Mouse (Mus musculus) hindbrain, embryonic 13.5 days (tissue): ENCODE measurements around the gene Riok2. TPM values are rescaled to one million over a fixed set of nuclear protein-coding genes. Genes with fewer than 3 reads are reported as not detected.

Source experiments
- ATAC-seq: fragments of 200-750 bp; cut with Nextera tagmentation; 2 replicates; pipeline ENCODE4 v1.8.0; 2017; ENCODE audit warnings: moderate TSS enrichment; ENCODE audit not compliant: low FRiP score
- H3K27ac ChIP-seq: fragments of 300-500 bp; sonication (generic); 2 replicates; pipeline ENCODE4 v1.5.1; 2015; ENCODE audit warnings: inconsistent platforms, mild to moderate bottlenecking, moderate library complexity
- H3K27me3 ChIP-seq: fragments of 300-500 bp; sonication (generic); 2 replicates; pipeline ENCODE4 v1.6.1; 2015; ENCODE audit warnings: mild to moderate bottlenecking, inconsistent platforms
- H3K36me3 ChIP-seq: fragments of 300-500 bp; sonication (generic); 2 replicates; pipeline ENCODE4 v1.6.1; 2015; ENCODE audit warnings: mild to moderate bottlenecking, inconsistent platforms
- H3K4me1 ChIP-seq: fragments of 300-500 bp; sonication (generic); replicated peaks from 2 replicates; pipeline ENCODE4 v1.6.1; 2015; ENCODE audit warnings: inconsistent platforms
- H3K4me2 ChIP-seq: fragments of 300-500 bp; sonication (generic); 2 replicates; pipeline ENCODE4 v1.6.1; 2015; ENCODE audit warnings: inconsistent platforms, mild to moderate bottlenecking, moderate library complexity
- H3K4me3 ChIP-seq: fragments of 300-500 bp; sonication (generic); 2 replicates; pipeline ENCODE4 v1.5.1; 2015; ENCODE audit warnings: mild to moderate bottlenecking, inconsistent platforms
- H3K9ac ChIP-seq: fragments of 300-500 bp; sonication (generic); 2 replicates; pipeline ENCODE4 v1.6.1; 2015; ENCODE audit warnings: mild to moderate bottlenecking, inconsistent platforms
- H3K9me3 ChIP-seq: fragments of 300-500 bp; sonication (generic); 2 replicates; pipeline ENCODE4 v1.6.1; 2016; ENCODE audit warnings: inconsistent platforms
- WGBS: fragments of 180-500 bp; shearing (Covaris S2); methylation state at CpG from one replicate; pipeline ENCODE4 v1.1.7; 2015; 5-methylcytosine and 5-hydroxymethylcytosine counted together
- polyA plus RNA-seq: library from polyadenylated mRNA; unstranded; fragments of >200 nt; fragmentation: Nextera tagmentation; extraction: Ambion mirVana; gene quantifications from 2 replicates; pipeline ENCODE4 v1.2.1, GENCODE M21; 2015

Gene Riok2
- polyA plus RNA-seq, 1 experiment from 2014 or later, result 24.5 TPM

- Histone ChIP-seq H3K9me3 (no peaks in the 10 kb centered on the region), H3K27ac (no peak overlapping the region), H3K27me3 (no peaks in the 10 kb centered on the region), H3K4me1 (no peaks in the 10 kb centered on the region), H3K36me3 (peaks cover 28% of the 10 kb centered on the region), H3K4me3 (no peak overlapping the region), H3K4me2 (no peak overlapping the region), H3K9ac (no peak overlapping the region)
- no peak for ATAC-seq
- 87% methylated on average over 6 of the region's 6 CpGs for WGBS
These were observed 19.2 kb downstream of the Riok2 start for GRCm38 (mm10) chr17:17393300-17393699.

GRCm38 (mm10) chr17:17394336-17394735 lies 20.2 kb downstream of the Riok2 start:
- ATAC-seq, result peak; percentile 59; the same call in 1 of the 2 replicates
- H3K4me3 ChIP-seq, result no peak overlapping the region
- H3K4me1 ChIP-seq, result no peaks in the 10 kb centered on the region
- H3K36me3 ChIP-seq, result peaks cover 20% of the 10 kb centered on the region
- 35% methylated on average over 4 of the region's 4 CpGs for WGBS
- H3K9ac ChIP-seq, result no peak overlapping the region
- H3K9me3 ChIP-seq, result no peaks in the 10 kb centered on the region
- no peaks in the 10 kb centered on the region for H3K27me3 ChIP-seq
- no peak overlapping the region for H3K27ac ChIP-seq
- no peak overlapping the region for H3K4me2 ChIP-seq

GRCm38 (mm10) chr17:17396869-17397268 lies 22.8 kb downstream of the Riok2 start:
- no peaks in the 10 kb centered on the region for H3K4me1 ChIP-seq
- H3K27ac ChIP-seq, result no peak overlapping the region
- H3K4me2 ChIP-seq, result no peak overlapping the region
- H3K9me3 ChIP-seq, result no peaks in the 10 kb centered on the region
- H3K36me3 ChIP-seq, result peaks cover 6% of the 10 kb centered on the region
- no peak for ATAC-seq
- WGBS, result 8% methylated on average over 1 of the region's 1 CpGs
- H3K4me3 ChIP-seq, result no peak overlapping the region
- no peak overlapping the region for H3K9ac ChIP-seq
- H3K27me3 ChIP-seq, result no peaks in the 10 kb centered on the region

- H3K9me3 ChIP-seq, result no peaks in the 10 kb centered on the region
- WGBS, result 82% methylated on average over 2 of the region's 2 CpGs
- ATAC-seq, result no peak
These were observed 24.6 kb downstream of the Riok2 start for GRCm38 (mm10) chr17:17398664-17399063.

GRCm38 (mm10) chr17:17402222-17403004 lies 28.3 kb downstream of the Riok2 start, which contains the start of gene Lix1:
TSS of gene Lix1 (plus strand) at chr17:17402672.
- ATAC-seq, result peak; percentile 97
- Histone ChIP-seq H3K4me2 (peak within 1 kb of the TSS; percentile 45), H3K36me3 (no peaks in the 10 kb centered on the region; the same call in 1 of the 2 replicates), H3K4me1 (peaks cover 12% of the 10 kb centered on the region), H3K9ac (peak within 1 kb of the TSS; percentile 55; the same call in 1 of the 2 replicates), H3K4me3 (peak within 1 kb of the TSS; percentile 24), H3K9me3 (no peaks in the 10 kb centered on the region), H3K27ac (peak within 1 kb of the TSS; percentile 55), H3K27me3 (no peaks in the 10 kb centered on the region)
- 28% methylated on average over 6 of the region's 6 CpGs for WGBS

More at GRCm38 (mm10) chr17:17398664-17399063, 24.6 kb downstream of the Riok2 start:
- Histone ChIP-seq H3K4me3 (no peak overlapping the region), H3K27me3 (no peaks in the 10 kb centered on the region), H3K9ac (no peak overlapping the region), H3K4me2 (no peak overlapping the region), H3K36me3 (0 out of 2 replicates have a peak, but pooled peaks cover 2% of the 10 kb centered on the region), H3K27ac (no peak overlapping the region), H3K4me1 (peaks cover 7% of the 10 kb centered on the region)

- peak overlapping the region; percentile 45 for H3K4me2 ChIP-seq
- H3K27me3 ChIP-seq, result no peaks in the 10 kb centered on the region
- H3K36me3 ChIP-seq, result no peaks in the 10 kb centered on the region; the same call in 1 of the 2 replicates
- H3K4me1 ChIP-seq, result peaks cover 12% of the 10 kb centered on the region
- WGBS, result 37% methylated on average over 5 of the region's 5 CpGs
- H3K4me3 ChIP-seq, result peak overlapping the region; percentile 24
- 0 out of 2 replicates have a peak, but pooled peaks have one; percentile 24 for ATAC-seq
- H3K9me3 ChIP-seq, result no peaks in the 10 kb centered on the region
- peak overlapping the region; percentile 55; the same call in 1 of the 2 replicates for H3K27ac ChIP-seq
- H3K9ac ChIP-seq, result no peak overlapping the region
These were observed 28.9 kb downstream of the Riok2 start for GRCm38 (mm10) chr17:17403038-17403437.

- no peaks in the 10 kb centered on the region; the same call in 1 of the 2 replicates for H3K36me3 ChIP-seq
- H3K9ac ChIP-seq, result no peak overlapping the region
- peak overlapping the region; percentile 17; the same call in 1 of the 2 replicates for H3K4me2 ChIP-seq
- H3K27me3 ChIP-seq, result no peaks in the 10 kb centered on the region
- no peak for ATAC-seq
- H3K4me1 ChIP-seq, result peaks cover 12% of the 10 kb centered on the region
- H3K4me3 ChIP-seq, result 0 out of 2 replicates have a peak overlapping the region, but pooled peaks have one; percentile 6
- no peak overlapping the region for H3K27ac ChIP-seq
- 43% methylated on average over 3 of the region's 3 CpGs for WGBS
- H3K9me3 ChIP-seq, result no peaks in the 10 kb centered on the region
These were observed 29.5 kb downstream of the Riok2 start for GRCm38 (mm10) chr17:17403578-17404112.

- H3K4me3 ChIP-seq, result no peak overlapping the region
- no peaks in the 10 kb centered on the region for H3K9me3 ChIP-seq
- 41% methylated on average over 8 of the region's 8 CpGs for WGBS
- peaks cover 17% of the 10 kb centered on the region for H3K4me1 ChIP-seq
- H3K27me3 ChIP-seq, result no peaks in the 10 kb centered on the region
- H3K9ac ChIP-seq, result no peak overlapping the region
- H3K27ac ChIP-seq, result no peak overlapping the region
- H3K4me2 ChIP-seq, result no peak overlapping the region
- ATAC-seq, result no peak
- no peaks in the 10 kb centered on the region; the same call in 1 of the 2 replicates for H3K36me3 ChIP-seq
These were observed 30.9 kb downstream of the Riok2 start for GRCm38 (mm10) chr17:17404811-17405544.

GRCm38 (mm10) chr17:17405606-17406005 lies 31.5 kb downstream of the Riok2 start:
- Histone ChIP-seq H3K27me3 (no peaks in the 10 kb centered on the region), H3K36me3 (no peaks in the 10 kb centered on the region; the same call in 1 of the 2 replicates), H3K27ac (no peak overlapping the region), H3K4me3 (no peak overlapping the region), H3K4me1 (peaks cover 17% of the 10 kb centered on the region), H3K9me3 (no peaks in the 10 kb centered on the region), H3K9ac (no peak overlapping the region), H3K4me2 (no peak overlapping the region)
- WGBS, result 58% methylated on average over 1 of the region's 1 CpGs
- no peak for ATAC-seq

GRCm38 (mm10) chr17:17408137-17408536 lies 34.0 kb downstream of the Riok2 start:
- Histone ChIP-seq H3K4me1 (peaks cover 9% of the 10 kb centered on the region), H3K9me3 (no peaks in the 10 kb centered on the region), H3K27ac (no peak overlapping the region), H3K9ac (no peak overlapping the region), H3K4me3 (no peak overlapping the region), H3K4me2 (no peak overlapping the region), H3K27me3 (no peaks in the 10 kb centered on the region), H3K36me3 (no peaks in the 10 kb centered on the region; the same call in 1 of the 2 replicates)
- 27% methylated on average over 6 of the region's 6 CpGs for WGBS
- ATAC-seq, result no peak

GRCm38 (mm10) chr17:17408720-17409478 lies 34.8 kb downstream of the Riok2 start:
- H3K27me3 ChIP-seq, result no peaks in the 10 kb centered on the region
- peak; percentile 66; the same call in 1 of the 2 replicates for ATAC-seq
- 41% methylated on average over 6 of the region's 6 CpGs for WGBS
- no peak overlapping the region for H3K9ac ChIP-seq
- H3K4me1 ChIP-seq, result peaks cover 9% of the 10 kb centered on the region
- no peak overlapping the region for H3K4me3 ChIP-seq
- no peaks in the 10 kb centered on the region for H3K9me3 ChIP-seq
- H3K36me3 ChIP-seq, result no peaks in the 10 kb centered on the region; the same call in 1 of the 2 replicates
- H3K4me2 ChIP-seq, result no peak overlapping the region
- no peak overlapping the region for H3K27ac ChIP-seq
